Mouse (Mus musculus) mouse embryonic stem cell (cell line): ENCODE results near the gene Ube2q2.

Experiments
- in situ Hi-C, 2 experiments: fragments of 300-500 bp; cut with MboI; formaldehyde crosslinking; loops; 1 replicate in 1 of 2; 3 replicates in 1 of 2; pipeline ENCODE4 v1.14.3; 2019 to 2020; ENCODE audit warnings: low sequenced_read_pairs in 2 of 2, low pct_unique_long_range_greater_than_20kb in 1 of 2, mixed read lengths in 1 of 2; ENCODE audit not compliant: unreplicated experiment in 1 of 2

Ube2q2 gene

DNA sequence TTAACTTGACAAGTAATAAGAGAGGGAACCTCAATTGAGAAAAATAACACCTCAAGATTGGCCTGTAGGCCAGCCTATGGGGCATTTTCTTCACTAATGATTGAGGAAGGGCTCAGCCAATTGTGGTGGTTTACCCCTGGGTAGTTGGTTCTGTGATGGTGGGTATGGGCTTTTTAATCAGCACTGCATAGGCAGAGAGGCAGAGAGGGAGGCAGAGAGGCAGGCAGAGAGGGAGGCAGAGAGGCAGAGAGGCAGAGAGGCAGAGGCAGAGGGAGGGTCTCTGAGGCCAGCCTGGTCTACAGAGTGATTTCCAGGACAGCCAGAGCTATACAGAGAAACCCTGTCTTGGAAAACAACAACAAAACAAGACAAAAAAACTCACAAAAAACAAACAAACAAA is 2.4 kb downstream of the Ube2q2 start:
- in situ Hi-C loops, result no loop called here

DNA sequence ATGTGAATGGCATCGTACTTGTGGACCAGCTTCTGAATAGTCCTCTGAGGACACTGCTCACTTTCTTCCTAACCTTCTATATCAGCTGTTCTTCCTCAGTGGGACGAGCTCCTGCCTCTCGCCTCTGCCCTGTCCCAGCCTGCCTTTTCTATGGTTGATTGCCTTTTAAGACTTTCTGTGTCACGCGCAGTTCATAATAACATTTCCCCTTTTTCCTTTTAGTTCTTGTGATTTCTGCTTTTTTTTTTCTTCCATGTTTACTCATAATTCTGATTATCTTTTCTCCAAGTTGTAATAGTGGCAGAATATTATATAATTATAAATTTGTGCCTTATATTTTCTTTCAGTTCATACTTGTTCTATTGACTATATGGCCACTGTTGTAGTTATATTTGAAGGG is 4.3 kb downstream of the Ube2q2 start:
- in situ Hi-C loops, result no loop called here

DNA sequence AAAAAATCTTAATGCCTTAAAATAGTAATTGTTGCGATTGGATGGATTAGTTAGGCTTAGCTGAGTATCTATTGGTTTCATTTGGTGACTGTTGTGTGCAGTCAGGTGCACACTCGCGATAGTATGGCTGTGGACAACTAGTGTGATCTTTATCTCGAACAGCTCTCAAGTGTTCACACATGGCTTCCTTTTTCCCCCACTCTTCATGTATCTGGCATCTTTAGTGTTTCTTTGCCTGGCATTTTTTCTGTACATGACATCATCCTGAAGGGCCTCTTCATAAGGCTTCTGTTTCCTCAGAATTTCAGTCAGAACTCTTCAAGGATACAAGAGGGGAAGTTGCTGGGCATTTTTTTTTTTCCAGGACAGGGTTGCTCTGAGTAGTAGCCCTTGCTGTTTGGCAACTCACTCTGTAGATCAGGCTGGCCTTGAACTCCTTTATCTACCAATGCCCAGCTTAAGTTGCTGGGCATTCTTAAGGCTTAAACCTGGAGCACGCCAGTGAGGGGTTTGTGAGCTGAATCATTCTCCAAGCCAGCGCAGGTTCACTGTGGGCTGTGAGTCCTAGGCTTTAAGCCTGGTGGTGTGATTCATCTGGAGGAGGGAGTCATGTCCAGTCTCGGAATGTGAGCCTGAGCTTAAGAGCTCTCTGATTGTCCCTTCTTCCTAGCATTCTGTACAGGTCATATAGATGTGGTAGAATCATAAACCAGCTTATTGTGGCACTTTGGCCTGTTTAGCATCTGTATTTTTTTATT is 22.2 kb downstream of the Ube2q2 start:
- in situ Hi-C loops, result no loop called here

DNA sequence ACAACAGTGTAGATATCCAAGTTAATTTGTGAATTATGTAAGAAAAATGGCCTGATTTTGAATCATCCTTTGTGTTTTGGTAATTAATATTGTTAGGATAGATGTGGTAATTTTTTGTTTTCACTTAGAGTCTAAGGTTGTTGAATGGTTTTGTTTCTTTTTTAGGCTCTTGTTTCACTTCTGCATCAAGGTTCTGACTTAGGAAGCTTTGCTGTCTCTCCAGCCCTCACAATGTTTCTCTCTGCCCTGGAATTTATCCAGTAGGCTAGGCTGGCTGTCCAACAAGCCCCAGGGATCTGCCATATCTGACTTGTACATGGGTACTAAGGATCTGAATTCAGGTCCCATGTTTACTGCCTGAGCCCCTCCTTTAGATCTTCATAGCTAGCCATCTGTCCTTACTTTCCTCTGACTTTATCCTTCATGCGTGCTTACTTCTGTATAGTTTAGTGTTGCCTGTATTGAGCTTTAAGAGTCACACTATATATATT is 23.6 kb downstream of the Ube2q2 start:
- in situ Hi-C loops, result no loop called here

DNA sequence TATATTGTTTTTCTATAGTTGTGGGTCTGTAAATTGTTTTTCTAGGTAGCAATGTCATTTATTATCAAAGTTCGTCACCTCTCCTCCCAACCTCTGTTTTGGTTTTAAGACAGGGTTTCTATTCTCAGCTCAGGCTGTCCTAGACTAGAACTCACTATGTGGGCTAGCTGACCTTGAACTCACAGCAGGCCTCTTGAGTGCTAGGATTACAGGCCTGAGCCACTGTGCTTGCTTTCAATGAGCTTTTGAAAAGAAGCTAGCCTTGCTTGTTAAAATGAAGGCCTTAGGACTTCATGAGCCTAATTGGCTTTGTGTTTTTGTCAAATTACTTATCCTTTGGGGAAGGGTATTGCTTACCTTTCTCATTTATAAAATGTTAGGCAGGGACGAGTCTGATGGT is 25.6 kb downstream of the Ube2q2 start:
- in situ Hi-C loops, result no loop called here

DNA sequence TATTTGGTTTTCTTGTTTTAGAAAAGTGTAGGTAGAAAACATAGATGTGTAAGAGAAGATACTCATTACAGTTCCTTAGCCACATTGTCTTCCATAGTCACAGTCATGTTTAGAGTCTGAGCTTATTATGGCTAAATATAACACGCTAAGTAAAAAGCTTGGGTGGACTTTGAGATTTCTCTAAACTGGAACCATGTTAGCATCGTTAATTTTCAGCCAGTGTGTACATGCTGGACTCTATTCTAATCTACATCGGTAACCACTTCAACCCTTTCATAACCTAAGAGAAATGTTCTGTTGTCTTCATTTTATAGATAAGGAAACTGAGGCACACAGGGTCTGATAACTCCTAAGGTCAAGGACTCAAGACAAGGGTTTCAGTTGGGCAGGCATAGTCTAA is 47.2 kb downstream of the Ube2q2 start:
- in situ Hi-C loops, result no loop called here

DNA sequence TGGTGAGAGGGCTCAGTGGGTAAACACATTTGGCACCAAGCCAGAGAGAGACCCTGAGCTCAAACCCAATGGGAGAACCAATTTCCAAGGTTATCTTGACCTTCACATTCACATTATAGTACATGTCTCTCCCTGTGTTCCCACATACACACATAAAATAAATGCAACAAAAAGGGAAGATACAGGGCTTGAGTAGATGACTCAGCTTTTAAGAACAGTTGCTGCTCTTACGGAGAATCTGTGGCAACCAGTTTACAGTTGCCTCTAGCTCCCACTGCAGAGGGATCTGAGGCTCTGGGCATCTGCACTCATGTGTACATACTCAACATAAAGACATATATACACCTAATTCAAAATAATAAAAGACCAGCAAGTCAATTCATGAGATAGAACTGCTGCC is 49.6 kb downstream of the Ube2q2 start:
- in situ Hi-C loops, result no loop called here

DNA sequence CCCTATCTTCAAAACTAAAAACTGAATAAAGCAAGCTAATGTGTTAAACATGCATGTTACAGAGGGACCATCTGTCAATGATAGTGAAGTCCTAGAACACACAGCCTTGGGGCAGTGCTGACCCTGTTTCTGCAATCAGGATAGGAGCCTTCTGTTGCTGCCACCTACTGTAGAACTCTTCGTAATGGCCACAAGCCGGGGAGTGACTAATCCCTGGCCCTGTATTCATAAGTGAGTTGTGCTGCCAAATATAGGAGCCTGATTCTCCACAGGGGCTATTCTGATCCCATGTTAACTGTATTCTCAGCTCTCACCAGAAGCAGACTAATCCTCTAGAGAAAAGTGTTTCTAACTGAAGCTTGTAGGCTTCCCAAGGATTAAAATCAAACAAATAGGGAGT is 50.7 kb downstream of the Ube2q2 start:
- in situ Hi-C loops, result no loop called here

DNA sequence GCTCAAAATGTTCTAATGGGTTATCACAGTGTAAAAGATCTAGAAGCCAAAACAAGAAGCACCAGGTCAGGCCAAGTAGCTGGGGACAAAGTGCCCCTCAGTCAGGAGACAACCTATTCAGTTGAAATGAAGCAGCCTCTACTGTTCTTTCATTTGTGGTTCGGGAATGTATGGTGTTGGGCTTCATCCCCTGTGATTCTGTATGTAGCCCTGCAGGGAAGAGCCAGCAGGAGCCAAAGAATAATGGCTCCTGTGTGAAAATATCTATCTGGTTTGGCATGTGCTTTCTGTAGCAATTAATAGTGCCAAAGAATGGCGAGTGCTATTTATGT is 59.8 kb downstream of the Ube2q2 start:
- in situ Hi-C loops, result no loop called here

DNA sequence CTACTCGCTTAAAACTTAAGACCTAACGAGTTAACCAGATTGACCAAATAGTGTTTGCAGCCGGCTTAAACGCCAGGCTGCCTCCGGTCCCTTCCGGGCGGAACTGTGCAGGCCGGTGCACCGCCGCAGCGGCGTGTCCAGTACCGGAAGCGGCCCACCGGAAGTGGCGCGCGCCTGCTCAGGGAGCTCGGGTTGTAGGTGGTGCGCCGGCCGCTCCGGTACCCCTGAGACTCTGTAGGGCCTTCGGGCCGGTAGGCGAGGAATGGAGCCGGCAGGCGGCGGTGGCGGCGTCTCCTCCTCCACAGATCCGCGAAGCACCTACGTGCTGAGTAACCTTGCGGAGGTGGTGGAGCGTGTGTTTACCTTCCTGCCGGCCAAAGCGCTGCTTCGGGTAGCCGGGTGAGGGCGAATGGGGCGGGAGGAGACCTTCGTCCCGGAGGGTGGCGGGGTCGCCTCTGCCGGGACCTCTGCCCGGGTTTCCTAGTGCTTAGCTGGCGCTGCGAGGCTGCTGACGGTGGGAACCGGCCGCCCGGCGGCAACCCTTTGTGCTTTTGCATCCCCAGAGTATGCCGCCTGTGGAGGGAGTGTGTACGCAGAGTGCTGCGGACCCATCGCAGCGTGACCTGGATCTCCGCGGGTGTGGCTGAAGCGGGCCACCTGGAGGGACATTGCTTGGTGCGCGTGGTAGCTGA is 60.3 kb downstream of the Ube2q2 start, which contains the start of gene Fbxo22:
Fbxo22 (plus strand) TSS at position 136 of the 692 bp plus-strand sequence.
- in situ Hi-C loops, result no loop called here

DNA sequence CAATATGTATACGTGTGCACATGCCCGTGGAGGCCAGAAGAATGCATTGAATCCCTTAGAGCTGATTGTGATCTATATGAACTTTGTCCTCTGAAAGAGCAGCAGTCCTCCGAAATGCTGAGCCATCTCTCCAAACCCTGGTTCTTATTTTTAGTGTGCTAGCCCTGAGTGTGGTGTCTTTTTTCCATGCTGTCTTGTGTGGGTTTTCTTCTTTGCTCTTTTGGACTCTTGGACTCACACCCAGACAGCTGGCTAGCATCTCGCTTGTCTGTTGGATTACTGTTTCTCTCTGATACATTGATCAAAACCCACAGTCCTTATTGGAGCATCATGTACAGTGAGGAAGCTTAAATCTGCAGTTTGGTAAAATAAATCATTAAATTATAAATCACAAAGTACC is 63.0 kb downstream of the Ube2q2 start:
- in situ Hi-C loops, result no loop called here

DNA sequence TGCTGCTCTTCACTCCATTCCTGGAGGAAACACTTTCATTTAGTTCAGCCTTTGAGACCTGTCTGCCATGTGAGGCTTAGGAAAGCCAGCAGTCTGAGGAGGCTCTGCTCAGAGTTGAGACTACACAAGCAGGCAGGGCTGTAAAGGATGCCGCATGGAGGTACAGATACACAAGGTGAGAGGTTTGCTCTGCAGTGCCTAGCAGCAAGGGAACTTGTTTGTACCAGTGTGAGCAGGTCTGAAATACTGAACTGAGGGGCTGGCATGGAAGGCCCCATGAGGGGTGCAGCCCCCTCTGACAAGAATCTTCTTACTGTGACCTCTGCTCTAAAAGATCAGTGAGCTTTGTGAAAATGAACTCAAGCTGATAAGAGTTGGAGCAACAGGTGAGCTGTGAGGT is 64.7 kb downstream of the Ube2q2 start:
- in situ Hi-C loops, result no loop called here

DNA sequence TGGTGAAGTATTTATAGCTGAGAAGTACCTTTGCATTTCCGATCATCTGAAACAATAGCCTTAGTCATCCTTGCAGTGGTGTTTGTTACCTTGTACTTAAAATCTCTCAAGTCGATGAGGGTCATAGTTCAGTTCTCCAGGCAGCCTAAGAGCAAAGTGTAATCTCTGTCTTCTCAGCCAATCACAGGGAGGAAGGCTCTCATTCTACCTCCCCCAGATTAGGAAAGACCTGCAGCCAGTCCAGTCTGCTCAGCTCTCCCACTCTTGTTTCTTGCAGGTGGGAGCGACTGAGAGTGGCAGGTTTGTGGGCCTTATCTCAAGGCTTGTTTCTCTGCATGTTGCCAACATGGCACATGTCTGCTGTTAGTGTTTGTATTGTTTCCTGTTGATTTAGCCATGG is 66.4 kb downstream of the Ube2q2 start:
- in situ Hi-C loops, result no loop called here

DNA sequence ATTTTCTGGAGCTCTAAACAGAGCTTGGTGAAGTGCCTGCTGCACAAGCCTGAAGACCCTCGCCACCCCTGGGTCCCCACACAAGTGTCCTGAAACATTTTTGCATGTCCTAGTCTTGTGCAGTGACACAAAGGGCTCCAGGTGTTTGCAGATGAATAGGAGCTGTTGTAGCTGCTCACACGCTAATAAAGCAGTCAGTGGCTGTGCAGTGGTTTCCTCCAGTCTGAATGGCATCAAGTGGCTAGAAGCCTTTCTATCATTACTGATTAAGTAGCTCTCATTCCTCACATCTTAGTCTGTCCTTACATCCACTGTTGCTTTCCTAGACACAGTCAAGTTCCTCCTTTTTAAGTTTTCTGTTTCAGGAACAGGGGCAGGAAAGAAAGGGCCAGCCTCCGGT is 67.0 kb downstream of the Ube2q2 start:
- in situ Hi-C loops, result no loop called here

DNA sequence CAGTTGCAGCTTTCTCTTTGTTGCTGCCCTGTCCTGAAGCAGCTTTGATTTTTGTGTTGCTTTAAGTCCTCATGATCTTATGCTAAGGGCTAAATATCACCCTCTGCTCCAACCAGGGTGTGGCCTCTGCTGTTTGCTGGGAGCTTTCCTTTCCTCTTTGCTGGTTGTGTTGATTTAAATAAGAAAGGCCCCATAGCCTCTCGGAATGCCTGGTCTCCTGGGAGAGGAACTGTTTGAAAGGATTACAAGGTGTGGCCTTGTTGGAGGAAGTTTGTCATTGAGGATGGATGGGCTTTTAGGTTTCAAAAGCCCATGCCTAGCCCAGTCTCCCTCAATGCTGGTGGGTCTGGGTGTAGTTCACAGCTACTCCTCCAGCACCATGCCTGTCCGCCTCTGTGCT is 67.4 kb downstream of the Ube2q2 start:
- in situ Hi-C loops, result no loop called here

DNA sequence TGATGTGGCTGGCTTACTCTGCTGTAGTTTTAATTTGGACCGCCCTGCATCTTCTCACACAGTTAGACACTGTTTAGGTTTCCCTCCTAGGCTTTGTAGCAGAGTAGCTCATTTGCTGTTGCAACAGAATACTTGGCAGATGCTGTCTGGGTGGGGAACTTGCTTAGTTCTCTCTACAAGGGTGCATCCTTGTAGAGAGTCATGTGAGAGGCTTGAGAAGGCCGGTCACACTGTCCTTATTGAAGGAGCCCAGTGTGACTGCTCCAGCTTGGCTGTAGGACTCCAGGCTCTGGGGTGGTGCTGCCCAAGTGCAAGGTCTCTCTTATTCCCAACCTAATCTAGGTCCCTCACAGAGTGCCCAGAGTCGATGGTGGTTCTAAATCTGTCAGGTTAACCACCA is 68.7 kb downstream of the Ube2q2 start:
- in situ Hi-C loops, result no loop called here

DNA sequence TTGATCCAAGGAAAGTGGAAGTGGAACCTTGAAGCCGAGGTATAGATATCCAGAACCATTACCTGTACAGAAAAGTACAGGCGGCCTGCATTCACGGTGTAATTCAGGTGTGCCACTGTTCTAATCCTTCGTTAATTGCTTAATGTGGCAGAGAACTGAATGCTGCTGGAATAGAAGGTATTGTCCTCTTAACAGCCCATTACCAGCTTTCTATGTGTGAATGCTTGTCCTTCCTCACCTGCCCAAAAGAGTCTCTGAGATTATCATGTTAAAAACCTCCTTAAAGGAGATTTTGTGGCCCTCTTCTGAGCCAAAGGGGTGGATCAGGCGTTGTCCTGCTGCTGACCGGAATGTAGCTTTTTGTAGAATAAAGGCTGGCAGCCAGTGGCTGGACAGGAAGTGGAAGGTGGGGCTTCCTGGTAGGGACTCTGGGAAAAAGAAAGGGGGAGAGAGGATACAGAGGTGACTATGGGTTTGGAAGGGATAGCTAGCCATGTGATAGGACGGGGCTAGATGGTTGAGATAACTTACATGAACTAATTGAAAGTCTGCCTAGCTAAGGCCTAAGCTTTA is 76.6 kb downstream of the Ube2q2 start:
- in situ Hi-C loops, result no loop called here

DNA sequence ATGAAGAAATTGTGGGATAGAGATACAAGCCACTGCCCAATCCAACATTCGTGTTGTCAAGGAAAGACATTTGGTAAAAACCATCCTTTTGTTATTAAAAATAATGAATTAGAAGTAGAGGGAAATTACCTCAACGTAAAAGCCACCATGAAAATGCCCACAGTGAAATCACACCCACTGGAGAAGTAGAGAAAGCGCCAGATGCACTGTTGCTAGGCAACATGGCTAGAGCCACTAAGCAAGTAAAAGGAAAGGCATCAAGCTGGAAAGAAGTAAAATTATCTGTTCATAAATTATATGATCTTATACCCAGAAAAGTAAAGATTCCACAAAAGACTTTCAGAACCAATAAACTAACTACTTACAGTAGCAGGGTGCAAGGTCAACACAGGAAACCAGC is 77.6 kb downstream of the Ube2q2 start:
- in situ Hi-C loops, result no loop called here

DNA sequence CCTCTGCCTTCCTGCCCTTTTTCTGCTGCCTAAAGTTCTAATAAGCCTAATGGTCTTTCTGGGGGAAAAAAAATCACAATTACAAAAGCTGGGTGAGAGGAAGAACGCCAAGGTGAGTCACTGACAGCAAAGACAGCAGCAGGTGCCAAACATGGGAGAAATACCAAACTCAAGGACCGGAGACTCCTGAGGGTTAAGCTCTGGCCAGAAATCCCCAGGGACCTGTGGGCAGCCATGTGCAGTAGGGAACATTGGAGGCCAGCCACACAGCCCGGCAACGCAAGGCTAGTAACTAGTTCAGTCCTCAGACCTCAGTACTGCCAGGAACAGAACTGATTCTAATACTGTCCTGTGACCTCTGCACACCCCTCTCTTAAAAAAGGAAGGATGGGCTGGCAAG is 79.5 kb downstream of the Ube2q2 start:
- in situ Hi-C loops, result no loop called here

DNA sequence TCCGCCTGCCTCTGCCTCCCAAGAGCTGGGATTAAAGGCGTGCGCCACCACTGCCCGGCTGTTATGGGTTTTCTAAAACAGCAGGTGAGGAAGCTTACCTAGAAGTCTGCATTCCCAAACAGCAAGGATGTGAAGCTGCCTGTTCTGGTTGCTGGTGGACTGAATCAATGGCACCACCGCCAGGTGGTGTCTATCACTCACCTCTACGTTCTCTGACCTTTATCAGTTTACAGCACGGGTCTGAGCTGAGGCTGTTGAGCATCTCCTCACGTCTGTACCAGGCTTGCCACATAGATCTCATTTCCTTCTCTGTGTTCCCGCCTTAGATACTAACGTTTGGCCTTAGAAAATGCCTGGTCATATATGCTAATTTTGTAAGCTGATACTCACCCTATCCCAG is 80.4 kb downstream of the Ube2q2 start:
- in situ Hi-C loops, result no loop called here
